Mouse (Mus musculus): ENCODE measurements around the gene Gm10719.
"Not testable (repeated sequence)": the region's sequence is repeated elsewhere in the genome, so short reads cannot be mapped to it uniquely, and the experiment has no call there.

Gene Gm10719

GRCm38 (mm10) chr9:3017108-3017507 lies at the start of gene Gm10719:
Gene Gm10719, plus strand, starts transcription at chr9:3017408.
- DNase-seq: not testable (repeated sequence)

DNA sequence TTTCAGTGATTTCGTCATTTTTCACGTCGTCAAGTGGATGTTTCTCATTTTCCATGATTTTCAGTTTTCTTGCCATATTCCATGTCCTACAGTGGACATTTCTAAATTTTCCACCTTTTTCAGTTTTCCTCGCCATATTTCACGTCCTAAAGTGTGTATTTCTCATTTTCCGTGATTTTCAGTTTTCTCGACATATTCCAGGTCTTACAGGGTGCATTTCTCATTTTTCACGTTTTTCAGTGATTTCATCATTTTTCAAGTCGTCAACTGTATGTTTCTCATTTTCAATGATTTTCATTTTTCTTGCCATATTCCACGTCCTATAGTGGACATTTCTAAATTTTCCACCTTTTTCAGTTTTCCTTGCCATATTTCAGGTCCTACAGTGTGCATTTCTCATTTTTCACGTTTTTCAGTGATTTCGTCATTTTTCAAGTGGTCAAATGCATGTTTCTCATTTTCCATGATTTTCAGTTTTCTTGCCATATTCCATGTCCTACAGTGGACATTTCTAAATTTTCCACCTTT lies 16.7 kb upstream of the Gm10719 start, which contains the start of gene Gm10722:
Gene Gm10722, plus strand, starts transcription at position 478 of the 528 bp plus-strand sequence.
- peak; percentile 4 for DNase-seq

DNA sequence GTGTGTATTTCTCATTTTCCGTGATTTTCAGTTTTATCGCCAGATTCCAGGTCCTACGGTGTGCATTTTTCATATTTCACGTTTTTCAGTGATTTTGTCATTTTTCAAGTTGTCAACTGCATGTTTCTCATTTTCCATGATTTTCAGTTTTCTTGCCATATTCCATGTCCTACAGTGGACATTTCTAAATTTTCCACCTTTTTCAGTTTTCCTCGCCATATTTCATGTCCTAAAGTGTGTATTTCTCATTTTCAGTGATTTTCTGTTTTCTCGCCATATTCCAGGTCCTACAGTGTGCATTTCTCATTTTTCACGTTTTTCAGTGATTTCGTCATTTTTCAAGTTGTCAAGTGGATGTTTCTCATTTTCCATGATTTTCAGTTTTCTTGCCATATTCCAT lies 16.2 kb upstream of the Gm10719 start:
- not testable (repeated sequence) for DNase-seq

- DNase-seq: peak; percentile 85
Measured at GRCm38 (mm10) chr9:3001948-3002659, 15.1 kb upstream of the Gm10719 start.

- not testable (repeated sequence) for DNase-seq
Measured at GRCm38 (mm10) chr9:3002794-3003396, 14.3 kb upstream of the Gm10719 start, which contains the start of gene Gm11168. Gene Gm11168, plus strand, starts transcription at chr9:3003346.

GRCm38 (mm10) chr9:3006179-3006578 lies 11.0 kb upstream of the Gm10719 start:
- DNase-seq: not testable (repeated sequence)

GRCm38 (mm10) chr9:3006636-3007035 lies 10.6 kb upstream of the Gm10719 start:
- peak; percentile 83 for DNase-seq

DNA sequence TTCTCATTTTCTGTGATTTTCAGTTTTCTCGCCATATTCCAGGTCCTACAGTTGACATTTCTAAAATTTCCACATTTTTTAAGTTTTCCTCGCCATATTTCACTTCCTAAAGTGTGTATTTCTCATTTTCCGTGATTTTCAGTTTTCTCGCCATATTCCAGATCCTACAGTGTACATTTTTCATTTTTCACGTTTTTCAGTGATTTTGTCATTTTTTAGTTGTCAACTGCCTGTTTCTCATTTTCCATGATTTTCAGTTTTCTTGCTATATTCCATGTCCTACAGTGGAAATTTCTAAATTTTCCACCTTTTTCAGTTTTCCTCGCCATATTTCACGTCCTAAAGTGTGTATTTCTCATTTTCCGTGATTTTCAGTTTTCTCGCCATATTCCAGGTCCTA lies 9.9 kb upstream of the Gm10719 start:
- not testable (repeated sequence) for DNase-seq

DNA sequence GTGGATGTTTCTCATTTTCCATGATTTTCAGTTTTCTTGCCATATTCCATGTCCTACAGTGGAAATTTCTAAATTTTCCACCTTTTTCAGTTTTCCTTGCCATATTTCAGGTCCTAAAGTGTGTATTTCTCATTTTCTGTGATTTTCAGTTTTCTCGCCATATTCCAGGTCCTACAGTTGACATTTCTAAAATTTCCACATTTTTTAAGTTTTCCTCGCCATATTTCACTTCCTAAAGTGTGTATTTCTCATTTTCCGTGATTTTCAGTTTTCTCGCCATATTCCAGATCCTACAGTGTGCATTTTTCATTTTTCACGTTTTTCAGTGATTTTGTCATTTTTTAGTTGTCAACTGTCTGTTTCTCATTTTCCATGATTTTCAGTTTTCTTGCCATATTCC lies 7.9 kb upstream of the Gm10719 start:
- DNase-seq: not testable (repeated sequence)

- not testable (repeated sequence) for DNase-seq
Measured at GRCm38 (mm10) chr9:3012054-3012621, 5.1 kb upstream of the Gm10719 start.

GRCm38 (mm10) chr9:3012733-3013279 lies 4.4 kb upstream of the Gm10719 start, which contains the start of gene Gm10721:
Gene Gm10721, plus strand, starts transcription at chr9:3013140.
- DNase-seq: not testable (repeated sequence)

DNA sequence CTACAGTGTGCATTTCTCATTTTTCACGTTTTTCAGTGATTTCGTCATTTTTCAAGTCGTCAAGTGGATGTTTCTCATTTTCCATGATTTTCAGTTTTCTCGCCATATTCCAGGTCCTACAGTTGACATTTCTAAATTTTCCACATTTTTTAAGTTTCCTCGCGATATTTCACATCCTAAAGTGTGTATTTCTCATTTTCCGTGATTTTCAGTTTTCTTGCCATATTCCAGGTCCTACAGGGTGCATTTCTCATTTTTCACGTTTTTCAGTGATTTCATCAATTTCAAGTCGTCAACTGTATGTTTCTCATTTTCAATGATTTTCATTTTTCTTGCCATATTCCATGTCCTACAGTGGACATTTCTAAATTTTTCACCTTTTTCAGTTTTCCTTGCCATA lies 1.9 kb upstream of the Gm10719 start, which contains the start of gene Gm10720:
Gene Gm10720, plus strand, starts transcription at position 301 of the 400 bp plus-strand sequence.
- not testable (repeated sequence) for DNase-seq

DNA sequence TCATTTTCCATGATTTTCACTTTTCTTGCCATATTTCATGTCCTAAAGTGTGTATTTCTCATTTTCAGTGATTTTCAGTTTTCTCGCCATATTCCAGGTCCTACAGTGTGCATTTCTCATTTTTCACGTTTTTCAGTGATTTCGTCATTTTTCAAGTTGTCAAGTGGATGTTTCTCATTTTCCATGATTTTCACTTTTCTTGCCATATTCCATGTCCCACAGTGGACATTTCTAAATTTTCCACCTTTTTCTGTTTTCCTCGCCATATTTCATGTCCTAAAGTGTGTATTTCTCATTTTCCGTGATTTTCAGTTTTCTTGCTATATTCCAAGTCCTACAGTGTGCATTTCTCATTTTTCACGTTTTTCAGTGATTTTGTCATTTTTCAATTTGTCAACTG lies 1.3 kb upstream of the Gm10719 start:
- DNase-seq: not testable (repeated sequence)

- not testable (repeated sequence) for DNase-seq
Measured at GRCm38 (mm10) chr9:3018944-3019343, 1.7 kb downstream of the Gm10719 start.

DNA sequence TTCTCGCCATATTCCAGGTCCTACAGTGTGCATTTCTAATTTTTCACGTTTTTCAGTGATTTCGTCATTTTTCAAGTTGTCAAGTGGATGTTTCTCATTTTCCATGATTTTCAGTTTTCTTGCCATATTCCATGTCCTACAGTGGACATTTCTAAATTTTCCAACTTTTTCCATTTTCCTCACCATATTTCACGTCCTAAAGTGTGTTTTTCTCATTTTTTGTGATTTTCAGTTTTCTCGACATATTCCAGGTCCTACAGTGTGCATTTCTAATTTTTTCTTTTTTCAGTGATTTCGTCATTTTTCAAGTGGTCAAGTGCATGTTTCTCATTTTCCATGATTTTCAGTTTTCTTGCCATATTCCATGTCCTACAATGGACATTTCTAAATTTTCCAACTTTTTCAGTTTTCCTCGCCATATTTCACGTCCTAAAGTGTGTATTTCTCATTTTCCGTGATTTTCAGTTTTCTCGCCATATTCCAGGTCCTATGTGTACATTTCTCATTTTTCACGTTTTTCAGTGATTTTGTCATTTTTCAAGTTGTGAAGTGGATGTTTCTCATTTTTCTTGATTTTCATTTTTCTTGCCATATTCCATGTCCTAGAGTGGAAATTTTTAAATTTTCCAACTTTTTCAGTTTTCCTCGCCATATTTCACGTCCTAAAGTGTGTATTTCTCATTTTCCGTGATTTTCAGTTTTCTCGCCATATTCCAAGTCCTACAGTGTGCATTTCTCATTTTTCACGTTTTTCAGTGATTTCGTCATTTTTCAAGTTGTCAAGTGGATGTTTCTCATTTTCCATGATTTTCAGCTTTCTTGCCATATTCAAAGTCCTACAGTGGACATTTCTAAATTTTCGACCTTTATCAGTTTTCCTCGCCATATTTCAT lies 2.9 kb downstream of the Gm10719 start:
- DNase-seq: peak; percentile 6

GRCm38 (mm10) chr9:3022316-3023008 lies 5.3 kb downstream of the Gm10719 start:
- DNase-seq: peak; percentile 23

- not testable (repeated sequence) for DNase-seq
Measured at GRCm38 (mm10) chr9:3023312-3023984, 6.2 kb downstream of the Gm10719 start, which contains the start of gene Gm10718. Gene Gm10718, plus strand, starts transcription at chr9:3023547.

GRCm38 (mm10) chr9:3023985-3024648 lies 6.9 kb downstream of the Gm10719 start:
- peak; percentile 58 for DNase-seq

GRCm38 (mm10) chr9:3024912-3025467 lies 7.8 kb downstream of the Gm10719 start, which contains the start of gene Gm10717:
Gene Gm10717, plus strand, starts transcription at chr9:3025417.
- peak; percentile 5 for DNase-seq

DNA sequence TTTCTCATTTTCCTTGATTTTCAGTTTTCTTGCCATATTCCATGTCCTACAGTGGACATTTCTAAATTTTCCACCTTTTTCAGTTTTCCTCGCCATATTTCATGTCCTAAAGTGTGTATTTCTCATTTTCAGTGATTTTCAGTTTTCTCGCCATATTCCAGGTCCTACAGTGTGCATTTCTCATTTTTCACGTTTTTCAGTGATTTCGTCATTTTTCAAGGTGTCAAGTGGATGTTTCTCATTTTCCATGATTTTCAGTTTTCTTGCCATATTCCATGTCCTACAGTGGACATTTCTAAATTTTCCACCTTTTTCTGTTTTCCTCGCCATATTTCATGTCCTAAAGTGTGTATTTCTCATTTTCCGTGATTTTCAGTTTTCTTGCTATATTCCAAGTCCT lies 8.4 kb downstream of the Gm10719 start:
- DNase-seq: peak; percentile 47

Measured in right cerebral cortex, postnatal 25 days (tissue).